Mouse (Mus musculus) heart, adult 9 months (tissue): ENCODE measurements at regions not wholly inside any gene's neighbourhood (a gene's known extent, or its start where the extent isn't known, plus 50 kb on each side); places are given as distances from the start of the nearest gene placed in this dataset.
A peak's percentile ranks its signal among the peaks of the same experiment; 100 is the strongest.

Experiments
- DNase-seq, 2 experiments: peaks; one replicate each; pipeline ENCODE4 v3.0.0; 2022; ENCODE audit warnings: low spot score in 2 of 2

- DNase-seq = peak in 1 of 2 experiments; percentile 49
These were observed 90.7 kb upstream of the Usp24 start for GRCm38 (mm10) chr4:106225184-106225862.

DNA sequence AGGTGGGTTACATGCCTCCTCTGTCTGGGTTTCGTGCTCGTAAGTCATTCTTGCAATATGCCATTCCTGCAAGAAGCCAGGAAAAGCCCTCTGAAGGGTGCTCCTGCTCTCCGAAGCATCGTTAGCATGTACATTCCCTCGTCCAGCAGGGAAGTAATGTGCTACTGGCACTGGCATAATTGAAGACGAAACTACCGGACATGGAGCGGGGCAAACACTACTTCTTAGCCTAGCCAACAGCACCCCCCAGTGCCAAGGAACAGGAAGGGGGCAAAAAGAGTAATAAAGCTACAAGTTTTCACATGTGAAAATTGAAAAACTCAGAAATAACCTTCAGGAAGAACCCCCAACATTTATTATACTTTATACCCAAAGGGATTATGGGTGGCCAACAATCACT, 88.6 kb upstream of the Usp24 start:
- DNase-seq = no peak

GRCm38 (mm10) chr4:106228534-106228933, 87.5 kb upstream of the Usp24 start:
- DNase-seq = peak; percentile 52 to 71

DNA sequence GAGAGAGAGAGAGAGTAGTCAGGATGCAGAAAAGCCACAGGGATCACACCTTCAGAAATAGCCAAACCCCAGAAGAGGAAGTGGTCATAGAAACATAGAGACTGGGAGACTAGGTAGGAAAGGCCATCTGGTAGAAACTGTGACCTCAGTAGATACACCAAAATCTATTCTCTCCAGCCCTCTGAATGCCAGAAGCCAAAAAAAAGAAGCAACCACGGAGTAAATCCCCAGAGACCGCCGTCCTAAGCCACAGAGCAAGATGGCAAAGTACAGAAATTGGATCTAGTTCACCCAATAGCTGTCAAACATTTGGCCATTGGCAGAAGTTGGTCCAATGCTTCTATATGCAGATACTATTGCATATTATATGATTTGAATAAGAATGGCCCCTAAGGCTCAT, 86.5 kb upstream of the Usp24 start:
- DNase-seq = no peak

GRCm38 (mm10) chr4:106232499-106232970, 83.5 kb upstream of the Usp24 start:
- peak in 1 of 2 experiments; percentile 54 for DNase-seq

GRCm38 (mm10) chr4:106244384-106244819, 71.6 kb upstream of the Usp24 start:
- no peak for DNase-seq

DNA sequence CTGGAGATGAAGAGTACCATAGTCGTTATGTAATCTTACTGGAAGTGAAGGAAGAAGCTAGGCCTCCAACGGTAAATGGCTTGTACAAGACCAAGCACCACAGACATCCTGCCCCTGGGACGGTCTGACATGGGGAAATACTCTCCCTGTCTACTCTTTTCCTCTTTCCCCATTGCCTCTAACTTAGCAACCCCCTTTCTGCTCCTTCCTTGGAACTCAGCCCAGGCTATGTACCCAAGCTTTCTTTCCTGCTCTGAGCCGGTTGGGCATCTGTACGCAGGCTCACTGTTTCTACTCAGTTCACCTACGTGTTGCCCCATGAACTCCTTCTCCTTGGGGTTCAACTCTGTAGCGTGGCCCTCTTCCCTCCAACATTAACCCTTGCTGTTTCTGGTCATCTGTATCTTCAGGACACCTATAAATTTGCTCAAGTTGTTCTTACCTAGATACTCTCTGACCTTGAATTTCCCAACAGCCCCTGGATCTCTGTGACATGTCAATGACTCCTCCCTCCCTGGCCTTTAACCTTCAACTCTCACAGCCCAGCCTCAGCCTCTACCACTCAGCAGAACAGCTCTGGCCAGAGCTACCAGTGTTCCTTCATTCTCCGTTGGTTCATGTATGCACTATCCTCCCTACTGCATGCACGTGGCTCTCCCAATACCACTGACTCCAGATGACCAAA, 71.0 kb upstream of the Usp24 start:
- DNase-seq = no peak

DNA sequence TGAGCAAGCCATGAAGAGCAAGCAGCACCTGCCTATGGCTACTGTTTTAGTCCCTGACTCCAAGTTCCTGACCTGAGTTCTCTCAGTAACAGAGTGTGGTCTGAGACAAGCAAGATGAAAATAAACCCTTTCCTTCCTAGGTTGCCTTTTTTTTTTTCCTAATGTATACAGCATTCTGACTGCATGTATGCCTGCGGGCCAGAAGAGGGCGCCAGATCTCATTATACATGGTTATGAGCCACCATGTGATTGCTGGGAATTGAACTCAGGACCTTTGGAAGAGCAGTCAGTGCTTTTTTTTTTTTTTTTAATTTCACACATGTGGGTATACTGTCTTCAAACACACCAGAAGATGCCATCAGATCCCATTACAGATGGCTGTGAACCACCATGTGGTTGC, 69.3 kb upstream of the Usp24 start:
- DNase-seq = no peak

- no peak for DNase-seq
These were observed 68.6 kb upstream of the Usp24 start for GRCm38 (mm10) chr4:106247398-106247797.

DNA sequence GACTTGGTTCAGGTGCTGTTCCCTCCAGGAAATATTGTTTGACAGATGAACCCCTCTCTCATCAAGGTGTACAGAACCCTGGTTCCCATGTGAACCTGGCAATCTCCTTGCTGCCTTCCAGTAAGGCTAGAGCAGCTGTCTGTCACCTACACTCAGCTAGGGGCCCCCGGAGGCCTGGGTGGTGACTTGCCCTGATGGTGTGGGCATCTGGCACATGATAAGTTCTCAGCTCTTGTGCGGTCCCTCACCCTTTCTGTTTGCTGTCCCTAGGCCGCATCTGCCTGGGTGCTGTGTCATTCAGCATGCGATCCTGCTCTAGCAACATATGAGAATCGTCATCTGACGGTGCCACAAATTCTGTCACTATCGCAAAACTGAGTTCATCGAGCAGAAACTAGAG, 67.7 kb upstream of the Usp24 start:
- no peak for DNase-seq

DNA sequence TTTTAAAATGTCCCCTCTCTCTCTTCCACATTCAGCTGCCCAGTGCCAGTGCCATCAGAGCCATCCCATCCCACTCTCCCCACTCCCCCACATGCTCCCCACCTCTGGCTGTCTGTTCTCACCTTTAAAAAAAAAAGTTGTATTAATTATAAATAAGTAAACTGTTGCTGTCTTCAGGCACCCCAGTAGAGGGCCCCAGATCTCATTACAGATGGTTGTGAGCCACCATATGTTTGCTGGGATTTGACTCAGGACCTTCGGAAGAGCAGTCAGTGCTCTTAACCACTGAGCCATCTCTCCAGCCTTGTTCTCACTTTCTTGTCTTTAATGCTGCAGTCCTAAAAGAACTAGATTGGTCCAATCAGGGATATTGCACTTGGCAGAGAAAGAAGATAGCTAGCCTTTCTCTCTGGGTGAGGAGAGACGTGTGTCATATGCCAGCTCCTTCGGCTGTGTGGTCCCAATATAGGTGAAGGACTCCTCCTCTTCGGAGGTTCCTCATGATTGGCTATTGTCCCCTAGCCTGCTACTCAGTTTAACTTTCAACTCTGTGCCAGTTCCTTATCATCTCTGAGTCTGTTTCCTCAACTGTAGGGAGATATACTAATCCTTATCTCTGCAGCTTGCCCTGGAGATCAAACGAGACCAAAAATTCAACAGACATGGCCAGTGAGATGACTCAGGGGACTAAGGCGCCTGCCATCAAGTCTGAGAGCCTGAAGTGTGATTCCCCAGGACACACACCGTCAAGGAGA, 66.8 kb upstream of the Usp24 start:
- DNase-seq = no peak

- no peak for DNase-seq
These were observed 66.0 kb upstream of the Usp24 start for GRCm38 (mm10) chr4:106250048-106250447.

- DNase-seq = no peak
These were observed 64.6 kb upstream of the Usp24 start for GRCm38 (mm10) chr4:106251430-106251829.

- DNase-seq = no peak
These were observed 63.1 kb upstream of the Usp24 start for GRCm38 (mm10) chr4:106252946-106253345.

GRCm38 (mm10) chr4:106254761-106255475, 61.1 kb upstream of the Usp24 start:
- DNase-seq = no peak

GRCm38 (mm10) chr4:106255959-106256609, 59.9 kb upstream of the Usp24 start:
- DNase-seq = peak; percentile 24 to 61

GRCm38 (mm10) chr4:106261404-106261803, 54.6 kb upstream of the Usp24 start:
- no peak for DNase-seq

GRCm38 (mm10) chr4:106261901-106262560, 54.0 kb upstream of the Usp24 start:
- no peak for DNase-seq

GRCm38 (mm10) chr4:106262751-106263725, 53.0 kb upstream of the Usp24 start:
- DNase-seq = peak in 1 of 2 experiments; percentile 61
